Mouse (Mus musculus): ENCODE data around the gene Prpsap1. TPM values are rescaled to one million over a fixed set of nuclear protein-coding genes. Genes with fewer than 3 reads are reported as not detected.

The Prpsap1 gene
- polyA plus RNA-seq, 1 experiment from 2014 or later = 177 TPM

- WGBS = 93% methylated on average over 7 of the region's 7 CpGs
- H3K9ac ChIP-seq = no peak overlapping the region
- no peaks in the 10 kb centered on the region for H3K9me3 ChIP-seq
- no peak for ATAC-seq (ENCODE audit: low read depth)
- H3K4me3 ChIP-seq = no peak overlapping the region
- peaks cover 7% of the 10 kb centered on the region; the same call in 1 of the 2 replicates for H3K4me1 ChIP-seq (replicated peaks)
- peaks cover 8% of the 10 kb centered on the region; the same call in 1 of the 2 replicates for H3K27me3 ChIP-seq
- no peak overlapping the region for H3K4me2 ChIP-seq
- H3K27ac ChIP-seq (replicated peaks) = no peak overlapping the region
- no peaks in the 10 kb centered on the region for H3K36me3 ChIP-seq
Measured at GRCm38 (mm10) chr11:116512154-116512553, 18.2 kb upstream of the Prpsap1 start.

- Histone ChIP-seq H3K27ac (replicated peaks) (no peak overlapping the region), H3K9ac (no peak overlapping the region), H3K4me2 (no peak overlapping the region), H3K9me3 (no peaks in the 10 kb centered on the region), H3K36me3 (no peaks in the 10 kb centered on the region), H3K27me3 (peaks cover 8% of the 10 kb centered on the region; the same call in 1 of the 2 replicates), H3K4me1 (replicated peaks) (peaks cover 10% of the 10 kb centered on the region; the same call in 1 of the 2 replicates), H3K4me3 (no peak overlapping the region)
- ATAC-seq (ENCODE audit: low read depth) = no peak
- WGBS = 71% methylated on average over 7 of the region's 7 CpGs
Measured at GRCm38 (mm10) chr11:116511301-116511868, 17.4 kb upstream of the Prpsap1 start.

- H3K27me3 ChIP-seq = no peaks in the 10 kb centered on the region
- ATAC-seq (ENCODE audit: low read depth) = no peak
- no peaks in the 10 kb centered on the region for H3K36me3 ChIP-seq
- H3K9ac ChIP-seq = no peak overlapping the region
- no peak overlapping the region for H3K4me2 ChIP-seq
- H3K4me3 ChIP-seq = no peak overlapping the region
- 0 out of 2 replicates have a peak, but pooled peaks cover 5% of the 10 kb centered on the region for H3K4me1 ChIP-seq (replicated peaks)
- no peak overlapping the region for H3K27ac ChIP-seq (replicated peaks)
- 75% methylated on average over 2 of the region's 2 CpGs for WGBS
- no peaks in the 10 kb centered on the region for H3K9me3 ChIP-seq
Measured at GRCm38 (mm10) chr11:116508689-116509088, 14.7 kb upstream of the Prpsap1 start.

- Histone ChIP-seq H3K9ac (no peak overlapping the region), H3K9me3 (no peaks in the 10 kb centered on the region), H3K4me3 (no peak overlapping the region), H3K4me2 (no peak overlapping the region), H3K27ac (replicated peaks) (no peak overlapping the region), H3K36me3 (no peaks in the 10 kb centered on the region), H3K4me1 (replicated peaks) (peaks cover 5% of the 10 kb centered on the region; the same call in 1 of the 2 replicates), H3K27me3 (no peaks in the 10 kb centered on the region)
- WGBS = 76% methylated on average over 17 of the region's 17 CpGs
- ATAC-seq (ENCODE audit: low read depth) = no peak
Measured at GRCm38 (mm10) chr11:116506151-116506875, 12.3 kb upstream of the Prpsap1 start.

- Histone ChIP-seq H3K4me3 (no peak overlapping the region), H3K27me3 (no peaks in the 10 kb centered on the region), H3K36me3 (no peaks in the 10 kb centered on the region), H3K4me2 (no peak overlapping the region), H3K27ac (replicated peaks) (no peak overlapping the region), H3K9ac (no peak overlapping the region), H3K9me3 (no peaks in the 10 kb centered on the region), H3K4me1 (replicated peaks) (peaks cover 9% of the 10 kb centered on the region; the same call in 1 of the 2 replicates)
- no peak for ATAC-seq (ENCODE audit: low read depth)
- WGBS = 78% methylated on average over 5 of the region's 5 CpGs
Measured at GRCm38 (mm10) chr11:116505573-116505972, 11.6 kb upstream of the Prpsap1 start.

- H3K36me3 ChIP-seq = no peaks in the 10 kb centered on the region
- no peak overlapping the region for H3K4me2 ChIP-seq
- no peaks in the 10 kb centered on the region for H3K9me3 ChIP-seq
- H3K27me3 ChIP-seq = no peaks in the 10 kb centered on the region
- no peak overlapping the region for H3K27ac ChIP-seq (replicated peaks)
- H3K4me3 ChIP-seq = no peak overlapping the region
- no peak for ATAC-seq (ENCODE audit: low read depth)
- 92% methylated on average over 17 of the region's 17 CpGs for WGBS
- peaks cover 9% of the 10 kb centered on the region; the same call in 1 of the 2 replicates for H3K4me1 ChIP-seq (replicated peaks)
- H3K9ac ChIP-seq = no peak overlapping the region
Measured at GRCm38 (mm10) chr11:116504516-116504915, 10.5 kb upstream of the Prpsap1 start.

GRCm38 (mm10) chr11:116501005-116501746 is 7.2 kb upstream of the Prpsap1 start:
- H3K27ac ChIP-seq (replicated peaks) = peak overlapping the region; percentile 64
- peak; percentile 50; the same call in 1 of the 2 replicates for ATAC-seq (ENCODE audit: low read depth)
- WGBS = 29% methylated on average over 7 of the region's 7 CpGs

GRCm38 (mm10) chr11:116499018-116499417 is 5.0 kb upstream of the Prpsap1 start:
- peak overlapping the region; percentile 26; the same call in 1 of the 2 replicates for H3K4me3 ChIP-seq

More at GRCm38 (mm10) chr11:116501005-116501746, 7.2 kb upstream of the Prpsap1 start:
- H3K4me3 ChIP-seq = no peak overlapping the region
- no peaks in the 10 kb centered on the region for H3K27me3 ChIP-seq
- peaks cover 8% of the 10 kb centered on the region; the same call in 1 of the 2 replicates for H3K4me1 ChIP-seq (replicated peaks)
- H3K9me3 ChIP-seq = no peaks in the 10 kb centered on the region
- no peaks in the 10 kb centered on the region for H3K36me3 ChIP-seq
- H3K9ac ChIP-seq = no peak overlapping the region
- H3K4me2 ChIP-seq = no peak overlapping the region

GRCm38 (mm10) chr11:116498596-116498995 is 4.6 kb upstream of the Prpsap1 start:
- no peak overlapping the region for H3K27ac ChIP-seq (replicated peaks)
- H3K4me3 ChIP-seq = peak overlapping the region; percentile 26; the same call in 1 of the 2 replicates
- H3K36me3 ChIP-seq = no peaks in the 10 kb centered on the region
- ATAC-seq (ENCODE audit: low read depth) = peak; percentile 41; the same call in 1 of the 2 replicates
- peaks cover 23% of the 10 kb centered on the region for H3K4me1 ChIP-seq (replicated peaks)
- peak overlapping the region; percentile 51 for H3K4me2 ChIP-seq
- 26% methylated on average over 33 of the region's 34 CpGs for WGBS
- H3K9ac ChIP-seq = peak overlapping the region; percentile 50; the same call in 1 of the 2 replicates
- H3K9me3 ChIP-seq = no peaks in the 10 kb centered on the region
- H3K27me3 ChIP-seq = no peaks in the 10 kb centered on the region

More at GRCm38 (mm10) chr11:116499018-116499417, 5.0 kb upstream of the Prpsap1 start:
- Histone ChIP-seq H3K27ac (replicated peaks) (no peak overlapping the region), H3K9me3 (no peaks in the 10 kb centered on the region), H3K27me3 (no peaks in the 10 kb centered on the region), H3K36me3 (no peaks in the 10 kb centered on the region), H3K4me1 (replicated peaks) (peaks cover 19% of the 10 kb centered on the region), H3K9ac (no peak overlapping the region), H3K4me2 (peak overlapping the region; percentile 51)
- ATAC-seq (ENCODE audit: low read depth) = no peak
- WGBS = 50% methylated on average over 6 of the region's 6 CpGs

- Histone ChIP-seq H3K4me1 (replicated peaks) (peaks cover 27% of the 10 kb centered on the region), H3K27me3 (no peaks in the 10 kb centered on the region), H3K9ac (no peak overlapping the region), H3K4me2 (no peak overlapping the region), H3K4me3 (no peak overlapping the region), H3K27ac (replicated peaks) (no peak overlapping the region), H3K36me3 (no peaks in the 10 kb centered on the region), H3K9me3 (no peaks in the 10 kb centered on the region)
- 93% methylated on average over 4 of the region's 4 CpGs for WGBS
- ATAC-seq (ENCODE audit: low read depth) = no peak
Measured at GRCm38 (mm10) chr11:116497313-116497712, 3.3 kb upstream of the Prpsap1 start.

GRCm38 (mm10) chr11:116494474-116495174 is 622 bp upstream of the Prpsap1 start:
- no peak overlapping the region for H3K4me3 ChIP-seq
- peak overlapping the region; percentile 70 for H3K27ac ChIP-seq (replicated peaks)
- H3K9me3 ChIP-seq = no peaks in the 10 kb centered on the region
- 38% methylated on average over 13 of the region's 13 CpGs for WGBS
- H3K9ac ChIP-seq = no peak overlapping the region
- ATAC-seq (ENCODE audit: low read depth) = no peak
- no peaks in the 10 kb centered on the region for H3K36me3 ChIP-seq
- peaks cover 29% of the 10 kb centered on the region for H3K4me1 ChIP-seq (replicated peaks)
- H3K27me3 ChIP-seq = no peaks in the 10 kb centered on the region
- no peak overlapping the region for H3K4me2 ChIP-seq

Data from neural tube, embryonic 13.5 days (tissue).